Mouse (Mus musculus): Measurements from ENCODE around the gene Gm20696. TPM values are rescaled to one million over a fixed set of nuclear protein-coding genes. Genes with fewer than 3 reads are reported as not detected.

Gene Gm20696
- total RNA-seq (2015; ENCODE audit: low replicate concordance) (5.0 and 9.0 TPM in 2 replicates), total RNA-seq (2017; ENCODE audit: low replicate concordance) (2.7 and 2.9 TPM in 2 replicates)

DNA sequence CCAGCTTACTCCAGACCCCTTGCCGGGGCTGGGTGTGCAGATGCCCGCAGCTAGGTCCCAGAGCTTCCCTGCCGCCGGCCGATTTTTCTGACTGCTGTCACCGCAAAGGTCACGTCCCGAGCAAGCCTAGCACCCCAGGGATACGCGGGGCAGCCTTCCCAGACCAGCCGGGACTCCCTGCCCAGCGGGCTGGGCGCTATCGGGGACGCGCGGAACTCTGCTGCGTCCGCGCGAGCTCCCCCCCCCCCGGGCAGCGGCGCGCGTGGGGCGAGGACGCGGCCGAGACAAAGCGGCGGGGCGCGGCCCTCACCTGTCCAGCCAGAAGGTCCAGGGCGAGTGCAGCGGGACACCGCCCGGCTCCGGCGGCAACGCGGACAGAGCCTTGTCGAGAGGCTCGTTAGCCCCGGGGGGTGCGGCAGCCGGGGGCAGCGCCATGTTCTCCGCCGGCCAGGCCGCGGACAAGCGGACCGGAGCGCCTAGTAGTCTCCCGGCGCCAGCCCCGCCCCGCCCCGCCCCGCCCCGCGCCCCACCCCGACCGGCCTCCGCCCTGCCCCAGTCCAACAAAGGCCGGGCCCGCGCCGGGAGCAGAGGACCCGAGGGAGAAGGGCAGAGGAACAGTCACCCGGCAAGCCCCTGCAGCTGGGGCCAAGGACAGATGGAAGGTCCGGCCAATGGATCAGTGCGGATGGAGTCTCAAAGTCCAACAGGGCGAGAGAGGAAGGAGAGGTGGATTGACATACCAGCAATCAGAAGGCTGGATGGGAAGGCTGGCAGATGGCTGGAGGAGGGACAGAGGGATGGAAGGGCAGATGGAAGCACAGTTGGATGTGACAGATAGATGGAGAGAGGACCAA, at the start of gene Gm20696, which contains the start of gene Eif4e3:
TSS of gene Gm20696 (minus strand) at position 480 of the 854 bp plus-strand sequence.
TSS of gene Eif4e3 (minus strand) at position 454 of the 854 bp plus-strand sequence.
- ATAC-seq (replicated peaks; ENCODE audit: low FRiP score, poor library complexity, severe bottlenecking) = no peak

DNA sequence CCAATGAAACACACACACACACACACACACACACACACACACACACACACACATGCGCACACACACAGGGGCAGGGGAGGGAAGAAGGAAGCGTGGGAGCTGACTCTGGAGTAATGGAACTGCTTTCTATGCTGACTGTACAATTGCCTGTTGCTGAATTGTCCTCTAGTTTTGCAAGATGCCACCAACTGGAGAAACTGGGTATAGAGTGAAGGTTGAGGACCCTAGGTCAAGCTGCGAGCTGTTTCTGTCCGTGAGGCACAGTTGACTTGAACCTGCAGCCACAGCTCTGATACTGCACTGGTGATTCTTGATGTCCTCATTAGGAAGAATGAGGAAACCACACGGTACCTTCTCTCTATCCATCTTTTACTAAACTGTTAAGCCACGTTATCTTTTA, 49.3 kb upstream of the Gm20696 start:
- no peak for ATAC-seq (replicated peaks; ENCODE audit: low FRiP score, poor library complexity, severe bottlenecking)

- ATAC-seq (replicated peaks; ENCODE audit: low FRiP score, poor library complexity, severe bottlenecking) = no peak
Observed at GRCm38 (mm10) chr6:99715191-99715590, 48.6 kb upstream of the Gm20696 start.

- no peak for ATAC-seq (replicated peaks; ENCODE audit: low FRiP score, poor library complexity, severe bottlenecking)
Observed at GRCm38 (mm10) chr6:99713256-99713655, 46.7 kb upstream of the Gm20696 start.

DNA sequence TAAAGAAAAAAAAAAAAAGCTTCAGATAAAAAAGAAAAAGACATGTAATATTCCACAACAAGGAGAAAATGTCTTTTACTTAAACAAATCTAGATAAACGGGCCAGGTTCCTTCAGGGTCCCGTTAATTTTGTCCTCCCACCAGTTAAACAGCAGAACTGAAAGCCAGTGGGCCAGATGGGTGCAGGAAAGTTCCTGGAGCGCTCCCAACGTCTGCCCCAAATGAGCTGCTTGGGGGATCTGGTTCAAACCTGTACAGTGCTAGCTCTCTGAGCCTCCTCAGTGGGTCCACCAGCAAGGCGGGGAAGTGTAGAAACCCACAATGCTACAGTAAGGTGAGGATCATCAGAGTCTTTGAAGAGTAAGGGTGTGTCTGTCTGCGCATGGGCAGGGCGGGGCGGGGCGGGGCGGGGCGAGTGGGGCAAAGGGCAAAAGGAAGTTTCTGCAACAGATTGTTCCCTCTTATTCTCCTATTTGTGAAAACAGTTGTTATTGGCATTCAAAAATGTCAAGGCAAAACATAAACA, 45.0 kb upstream of the Gm20696 start:
- no peak for ATAC-seq (replicated peaks; ENCODE audit: low FRiP score, poor library complexity, severe bottlenecking)

- no peak for ATAC-seq (replicated peaks; ENCODE audit: low FRiP score, poor library complexity, severe bottlenecking)
Observed at GRCm38 (mm10) chr6:99700484-99700883, 33.9 kb upstream of the Gm20696 start.

- ATAC-seq (replicated peaks; ENCODE audit: low FRiP score, poor library complexity, severe bottlenecking) = no peak
Observed at GRCm38 (mm10) chr6:99692916-99693841, 26.6 kb upstream of the Gm20696 start.

GRCm38 (mm10) chr6:99692206-99692915, 25.8 kb upstream of the Gm20696 start, which contains the start of gene Gpr27:
Gene Gpr27, plus strand, starts transcription at chr6:99692679.
- no peak for ATAC-seq (replicated peaks; ENCODE audit: low FRiP score, poor library complexity, severe bottlenecking)

DNA sequence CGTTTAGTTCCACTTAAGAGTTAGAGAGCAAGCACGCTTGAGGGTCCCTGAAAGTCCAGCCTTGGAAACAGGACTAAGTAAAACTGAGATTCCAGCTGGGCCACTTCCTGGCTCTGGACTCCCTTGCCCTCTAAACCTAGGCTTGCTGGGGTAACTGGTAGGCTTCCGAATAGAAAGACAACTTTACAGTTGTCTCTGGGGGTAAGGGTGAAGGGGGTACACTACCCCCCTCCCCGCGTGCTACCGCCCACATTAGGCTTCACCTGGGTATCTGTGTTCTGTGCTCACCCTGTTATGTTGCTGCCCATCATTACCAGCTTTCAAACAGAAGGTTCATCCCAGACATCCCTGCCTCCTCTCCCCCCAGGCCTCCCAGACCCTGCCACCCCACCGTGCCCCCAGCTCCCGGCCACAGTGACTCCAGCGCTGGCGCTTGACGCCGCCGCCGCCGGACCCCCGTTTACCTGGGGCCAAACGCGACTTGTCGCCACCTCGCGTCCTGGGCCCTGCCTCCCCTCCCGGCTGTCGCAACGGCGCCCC, 25.1 kb upstream of the Gm20696 start:
- ATAC-seq (replicated peaks; ENCODE audit: low FRiP score, poor library complexity, severe bottlenecking) = no peak

GRCm38 (mm10) chr6:99688513-99688912, 21.9 kb upstream of the Gm20696 start:
- ATAC-seq (replicated peaks; ENCODE audit: low FRiP score, poor library complexity, severe bottlenecking) = no peak

DNA sequence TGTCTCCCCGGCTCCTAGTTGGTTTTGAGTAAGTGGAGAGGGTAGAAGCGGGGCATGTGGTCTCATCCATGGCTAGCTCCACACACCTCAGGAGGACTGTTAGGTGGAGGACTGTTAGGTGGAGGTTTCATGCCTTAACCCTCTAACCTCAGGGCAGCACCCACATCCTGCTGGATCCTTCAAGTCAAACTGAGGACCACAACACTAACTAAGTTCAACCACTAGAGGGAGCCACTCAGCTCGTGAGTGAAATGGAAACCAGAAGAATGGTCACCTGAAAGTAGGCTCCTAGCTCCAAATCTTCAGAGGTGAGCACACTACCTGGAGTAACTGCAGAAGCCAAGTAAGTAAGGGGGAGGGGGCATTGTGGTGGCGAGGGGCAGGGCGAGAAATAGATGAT, 18.3 kb upstream of the Gm20696 start:
- ATAC-seq (replicated peaks; ENCODE audit: low FRiP score, poor library complexity, severe bottlenecking) = 0 out of 2 replicates have a peak, but pooled peaks have one; percentile 39

DNA sequence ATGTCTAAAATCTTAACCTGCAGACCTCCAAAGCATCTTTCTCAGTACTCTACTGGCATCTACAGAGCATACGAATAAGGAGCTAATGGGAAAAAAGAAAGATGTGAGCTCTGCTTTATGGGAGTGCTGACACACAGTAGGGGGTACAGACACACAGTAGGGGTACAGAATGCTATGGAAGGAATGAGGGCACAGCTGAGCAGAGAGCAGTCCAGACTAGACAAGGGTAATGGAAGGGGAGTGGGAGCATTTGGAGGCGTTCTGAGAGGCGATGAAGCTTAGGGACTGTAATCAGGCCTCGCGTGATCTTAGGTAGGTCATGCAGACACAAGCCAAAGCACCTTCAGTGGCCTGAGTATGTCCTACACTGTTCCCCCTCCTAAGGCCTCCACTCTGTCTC, 17.4 kb upstream of the Gm20696 start:
- ATAC-seq (replicated peaks; ENCODE audit: low FRiP score, poor library complexity, severe bottlenecking) = no peak

DNA sequence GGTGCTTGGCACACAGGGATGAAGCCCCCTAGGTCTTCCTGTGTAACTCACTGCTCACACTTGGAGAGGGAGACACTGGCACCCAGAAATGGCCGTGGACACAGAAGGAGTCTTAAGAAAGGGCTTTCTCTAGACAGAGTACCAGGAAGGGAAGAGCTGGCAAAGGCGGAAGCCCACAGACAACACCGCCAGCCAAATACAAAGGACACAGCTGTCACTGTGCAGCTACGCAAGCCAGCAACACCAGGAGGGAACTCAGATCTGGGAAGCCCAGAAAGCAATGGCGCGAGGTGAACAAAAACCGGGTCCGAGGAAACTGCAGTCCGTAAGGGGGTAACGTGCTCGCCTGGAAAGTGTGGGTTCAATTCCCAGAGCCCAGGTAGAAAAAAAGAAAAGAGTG, 11.5 kb upstream of the Gm20696 start:
- no peak for ATAC-seq (replicated peaks; ENCODE audit: low FRiP score, poor library complexity, severe bottlenecking)

- ATAC-seq (replicated peaks; ENCODE audit: low FRiP score, poor library complexity, severe bottlenecking) = no peak
Observed at GRCm38 (mm10) chr6:99677325-99677724, 10.7 kb upstream of the Gm20696 start.

DNA sequence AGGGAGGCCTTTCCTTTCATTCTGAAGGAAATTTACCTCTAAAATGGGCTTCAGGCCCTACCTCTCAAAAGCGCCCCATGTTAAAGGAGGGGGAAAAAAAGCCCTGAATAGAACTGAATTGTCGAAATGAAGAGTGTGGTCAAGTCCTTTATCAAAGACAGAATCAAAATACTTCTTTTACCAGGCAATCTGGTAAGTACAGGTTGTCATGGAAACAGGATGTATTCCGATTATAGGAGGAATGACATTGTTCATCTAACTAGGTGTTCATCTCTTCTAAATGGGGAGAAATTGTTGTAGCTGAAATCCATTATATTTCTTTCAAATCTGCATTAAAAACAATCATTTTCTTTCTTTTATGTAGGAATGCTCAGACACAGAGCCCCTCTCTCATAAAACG, 7.9 kb upstream of the Gm20696 start:
- ATAC-seq (replicated peaks; ENCODE audit: low FRiP score, poor library complexity, severe bottlenecking) = no peak

- ATAC-seq (replicated peaks; ENCODE audit: low FRiP score, poor library complexity, severe bottlenecking) = no peak
Observed at GRCm38 (mm10) chr6:99671768-99672167, 5.2 kb upstream of the Gm20696 start.

GRCm38 (mm10) chr6:99670481-99671119, 4.0 kb upstream of the Gm20696 start:
- ATAC-seq (replicated peaks; ENCODE audit: low FRiP score, poor library complexity, severe bottlenecking) = no peak

- ATAC-seq (replicated peaks; ENCODE audit: low FRiP score, poor library complexity, severe bottlenecking) = no peak
Observed at GRCm38 (mm10) chr6:99669481-99670325, 3.1 kb upstream of the Gm20696 start.

Measured in erythroid progenitor cell, adult 5-6 weeks (primary cell).